Mouse (Mus musculus) right cerebral cortex, postnatal 14 days (tissue): ENCODE measurements around the gene Snrnp40.

Experiments
- DNase-seq: peaks from one replicate; pipeline ENCODE4 v3.0.0; 2022

The Snrnp40 gene

GRCm38 (mm10) chr4:130387256-130387655 is 27.3 kb downstream of the Snrnp40 start:
- no peak for DNase-seq

- DNase-seq = peak; percentile 27
Observed at GRCm38 (mm10) chr4:130389496-130389895, 29.6 kb downstream of the Snrnp40 start.

- no peak for DNase-seq
Observed at GRCm38 (mm10) chr4:130389927-130390326, 30.0 kb downstream of the Snrnp40 start.

- DNase-seq = no peak
Observed at GRCm38 (mm10) chr4:130391265-130391664, 31.3 kb downstream of the Snrnp40 start.
